Mouse (Mus musculus) heart, adult 2 months (tissue): ENCODE measurements around the gene Sycp2. TPM values are rescaled to one million over a fixed set of nuclear protein-coding genes. Genes with fewer than 3 reads are reported as not detected.

Source experiments
- DNase-seq, 2 experiments: peaks; one replicate each; pipeline ENCODE4 v3.0.0; 2021
- H3K27ac ChIP-seq: fragments of 200-600 bp; 2 replicates; pipeline ENCODE4 v1.8.1; 2022
- H3K27me3 ChIP-seq: fragments of 200-500 bp; 2 replicates; pipeline ENCODE4 v1.6.1; 2012; ENCODE audit warnings: mild to moderate bottlenecking, low read length, inconsistent platforms, mixed read lengths; ENCODE audit not compliant: control insufficient read depth, insufficient read depth
- H3K36me3 ChIP-seq: fragments of 200-500 bp; 2 replicates; pipeline ENCODE4 v1.6.1; 2012; ENCODE audit warnings: low read length, inconsistent platforms; ENCODE audit not compliant: control insufficient read depth, insufficient read depth
- H3K4me1 ChIP-seq: fragments of 200-500 bp; 2 replicates; pipeline ENCODE4 v1.6.1; 2011; ENCODE audit warnings: low read length; ENCODE audit not compliant: control insufficient read depth, insufficient read depth
- H3K4me3 ChIP-seq: fragments of 200-600 bp; 2 replicates; pipeline ENCODE4 v1.8.1; 2022
- H3K79me2 ChIP-seq: fragments of 200-500 bp; replicated peaks from 2 replicates; pipeline ENCODE4 v1.6.1; 2012; ENCODE audit warnings: mild to moderate bottlenecking, inconsistent platforms, low read length, moderate library complexity, mixed read lengths; ENCODE audit not compliant: control insufficient read depth, insufficient read depth
- H3K9ac ChIP-seq: fragments of 200-500 bp; 2 replicates; pipeline ENCODE4 v1.6.1; 2012; ENCODE audit warnings: low read depth, mild to moderate bottlenecking, control low read depth, inconsistent platforms, low read length, mixed read lengths
- CTCF ChIP-seq: fragments of 200-600 bp; IDR thresholded peaks from 2 replicates; pipeline ENCODE4 v1.8.1; 2022; ENCODE audit warnings: antibody characterized with exemption, mild to moderate bottlenecking, moderate library complexity
- EP300 ChIP-seq: fragments of 200-500 bp; IDR thresholded peaks from 2 replicates; pipeline ENCODE4 v1.6.1; 2011; ENCODE audit warnings: low read depth, low read length, control low read depth; ENCODE audit not compliant: insufficient read depth
- POLR2A ChIP-seq: fragments of 200-500 bp; IDR thresholded peaks from 2 replicates; pipeline ENCODE4 v1.6.1; 2011; ENCODE audit warnings: mild to moderate bottlenecking, low read depth, low read length, control low read depth; ENCODE audit not compliant: insufficient read depth
- WGBS: fragments of 180-500 bp; shearing (Covaris S2); methylation state at CpG from one replicate; pipeline ENCODE4 v1.1.7; 2018; 5-methylcytosine and 5-hydroxymethylcytosine counted together
- intact Hi-C: fragments of 180-260 bp; cut with DNase I; formaldehyde crosslinking; loops from one replicate; pipeline ENCODE4 v1.15.1; 2025
- polyA plus RNA-seq: library from polyadenylated mRNA; depleted of rRNA; stranded (reverse); fragments of >200 nt; gene quantifications from 2 replicates; pipeline ENCODE4 v1.2.3, GENCODE M21; 2012
- total RNA-seq, 2 experiments: library from RNA; stranded (reverse); gene quantifications; 2 replicates each; pipeline ENCODE4 v1.2.3; 2021

Gene Sycp2
- total and polyA plus RNA-seq, 3 experiments = 0.04 to 0.89 (median 0.84) TPM

- Histone ChIP-seq H3K4me1 (no peaks in the 10 kb centered on the region), H3K4me3 (no peak overlapping the region), H3K36me3 (no peaks in the 10 kb centered on the region), H3K27ac (no peak overlapping the region), H3K79me2 (no peaks in the 10 kb centered on the region), H3K27me3 (no peaks in the 10 kb centered on the region), H3K9ac (no peak overlapping the region)
- no peak for DNase-seq
- TF ChIP-seq EP300 (no peak), CTCF (no peak), POLR2A (no peak)
- intact Hi-C loops = no loop called here
- 78% methylated on average over 2 of the region's 2 CpGs for WGBS
Observed at GRCm38 (mm10) chr2:178433903-178434302, 26.4 kb upstream of the Sycp2 start.

DNA sequence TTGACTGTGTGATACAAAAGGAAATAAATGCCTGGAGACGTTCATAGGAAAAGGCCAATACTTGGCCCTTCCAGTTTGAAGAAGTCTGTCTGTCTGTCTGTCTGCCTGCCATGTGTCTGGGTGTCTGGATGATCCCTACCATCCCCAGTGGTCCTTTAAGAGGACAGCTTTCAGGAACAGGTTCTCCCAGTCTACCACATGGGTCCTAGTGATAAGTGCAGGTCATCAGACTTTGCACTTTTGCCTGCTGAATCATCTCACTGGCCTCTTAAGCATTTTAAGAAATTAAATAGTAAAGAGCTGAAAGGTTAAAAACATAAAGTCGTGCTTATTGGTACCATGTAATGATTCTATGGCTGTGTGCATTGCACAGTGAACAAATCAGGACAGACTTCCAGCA, 26.0 kb upstream of the Sycp2 start:
- Histone ChIP-seq H3K36me3 (no peaks in the 10 kb centered on the region), H3K4me1 (no peaks in the 10 kb centered on the region), H3K9ac (no peak overlapping the region), H3K4me3 (no peak overlapping the region), H3K27me3 (no peaks in the 10 kb centered on the region), H3K27ac (no peak overlapping the region), H3K79me2 (no peaks in the 10 kb centered on the region)
- intact Hi-C loops = no loop called here
- no peak for DNase-seq
- 74% methylated on average over 2 of the region's 2 CpGs for WGBS
- no peak for TF ChIP-seq CTCF

GRCm38 (mm10) chr2:178430231-178430630, 22.7 kb upstream of the Sycp2 start, which contains the start of gene Cdh26:
Cdh26 (plus strand) TSS chr2:178430531.
- H3K4me1 ChIP-seq = no peaks in the 10 kb centered on the region
- intact Hi-C loops = no loop called here
- no peak for TF ChIP-seq EP300
- no peak within 1 kb of the TSS for H3K9ac ChIP-seq
- 97% methylated on average over 4 of the region's 4 CpGs for WGBS
- H3K79me2 ChIP-seq = no peaks in the 10 kb centered on the region
- H3K27me3 ChIP-seq = no peaks in the 10 kb centered on the region
- H3K4me3 ChIP-seq = no peak within 1 kb of the TSS
- no peak within 1 kb of the TSS for H3K27ac ChIP-seq
- H3K36me3 ChIP-seq = no peaks in the 10 kb centered on the region
- no peak for DNase-seq

DNA sequence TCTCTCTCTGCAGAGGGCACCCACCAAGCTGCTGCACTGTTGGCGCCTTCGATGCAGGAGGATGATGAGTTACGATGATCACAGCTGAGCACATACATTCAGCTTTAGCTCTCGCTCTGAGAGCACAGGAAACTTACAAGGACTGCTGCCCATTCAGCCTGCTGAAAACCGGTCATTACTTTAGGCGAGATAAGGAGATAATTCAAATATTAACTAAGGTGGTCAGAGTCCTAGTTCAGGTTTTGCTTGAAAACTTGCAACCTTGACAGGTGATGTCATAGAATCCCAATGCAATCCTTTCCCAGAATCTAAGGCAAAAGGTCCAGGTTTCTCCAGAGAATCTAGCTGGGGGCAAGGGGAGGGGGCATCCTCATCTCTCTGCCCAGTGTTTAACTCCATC, 21.9 kb upstream of the Sycp2 start:
- no peak overlapping the region for H3K27ac ChIP-seq
- H3K79me2 ChIP-seq = no peaks in the 10 kb centered on the region
- H3K36me3 ChIP-seq = no peaks in the 10 kb centered on the region
- no peak overlapping the region for H3K4me3 ChIP-seq
- DNase-seq = no peak
- H3K9ac ChIP-seq = no peak overlapping the region
- intact Hi-C loops = loop anchor here (5.0 kb wide), 2 partner anchors 63 to 238 kb away; no protein-coding TSS in a partner anchor
- H3K27me3 ChIP-seq = no peaks in the 10 kb centered on the region
- no peaks in the 10 kb centered on the region for H3K4me1 ChIP-seq
- 82% methylated on average over 6 of the region's 6 CpGs for WGBS
- TF ChIP-seq CTCF (no peak), POLR2A (no peak), EP300 (no peak)

DNA sequence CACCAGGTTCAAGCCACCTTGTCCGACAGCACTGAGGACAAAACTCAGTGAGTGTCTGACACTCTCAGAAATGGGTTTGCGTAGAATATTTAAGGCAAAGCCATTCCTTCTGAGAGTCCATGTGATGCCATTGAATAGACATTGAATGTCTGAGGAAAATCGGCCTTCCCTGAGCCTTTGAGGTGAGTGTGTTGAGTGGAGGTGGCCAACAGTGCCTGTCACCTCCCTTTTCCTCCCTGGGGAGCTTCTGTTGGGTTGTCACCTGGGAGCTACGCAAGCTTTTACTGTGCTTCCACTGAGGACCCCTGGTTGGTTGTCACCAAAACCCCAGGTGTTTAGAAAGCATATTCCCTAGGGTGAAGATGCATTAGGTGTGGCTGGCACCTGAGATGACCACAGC, 21.2 kb upstream of the Sycp2 start:
- intact Hi-C loops = loop anchor here (5.0 kb wide), 2 partner anchors 64 to 239 kb away; no protein-coding TSS in a partner anchor
- Histone ChIP-seq H3K4me1 (no peaks in the 10 kb centered on the region), H3K9ac (no peak overlapping the region), H3K27me3 (no peaks in the 10 kb centered on the region), H3K79me2 (no peaks in the 10 kb centered on the region), H3K4me3 (no peak overlapping the region), H3K27ac (no peak overlapping the region), H3K36me3 (no peaks in the 10 kb centered on the region)
- 77% methylated on average over 4 of the region's 4 CpGs for WGBS
- TF ChIP-seq EP300 (no peak), CTCF (no peak), POLR2A (no peak)
- DNase-seq = no peak

- Histone ChIP-seq H3K79me2 (no peaks in the 10 kb centered on the region), H3K27me3 (no peaks in the 10 kb centered on the region), H3K4me1 (no peaks in the 10 kb centered on the region), H3K4me3 (no peak overlapping the region), H3K36me3 (peaks cover under 1% of the 10 kb centered on the region; the same call in 1 of the 2 replicates), H3K9ac (no peak overlapping the region), H3K27ac (no peak overlapping the region)
- DNase-seq = no peak
- 74% methylated on average over 9 of the region's 9 CpGs for WGBS
- intact Hi-C loops = loop anchor here (5.0 kb wide), 2 partner anchors 64 to 239 kb away; no protein-coding TSS in a partner anchor
- TF ChIP-seq CTCF (no peak), POLR2A (no peak), EP300 (no peak)
Observed at GRCm38 (mm10) chr2:178428183-178428582, 20.7 kb upstream of the Sycp2 start.

- intact Hi-C loops = loop anchor here (2.0 to 5.0 kb wide), 3 partner anchors 65 to 240 kb away; no protein-coding TSS in a partner anchor
- WGBS = 83% methylated on average over 5 of the region's 5 CpGs
- no peak for DNase-seq
Observed at GRCm38 (mm10) chr2:178427181-178427580, 19.7 kb upstream of the Sycp2 start.

More at GRCm38 (mm10) chr2:178427181-178427580, 19.7 kb upstream of the Sycp2 start:
- no peak overlapping the region for H3K4me3 ChIP-seq
- H3K9ac ChIP-seq = no peak overlapping the region
- H3K36me3 ChIP-seq = peaks cover 3% of the 10 kb centered on the region; the same call in 1 of the 2 replicates
- H3K27ac ChIP-seq = no peak overlapping the region
- no peaks in the 10 kb centered on the region for H3K4me1 ChIP-seq
- H3K27me3 ChIP-seq = no peaks in the 10 kb centered on the region
- TF ChIP-seq EP300 (no peak), CTCF (no peak), POLR2A (no peak)
- H3K79me2 ChIP-seq = no peaks in the 10 kb centered on the region
